Comparison of ENCODE assay signal across 13 mouse cellular contexts in genomic region chr2:68885766-68886496, GRCm38 (mm10). TPM values are rescaled to one million over a fixed set of nuclear protein-coding genes. Genes with fewer than 3 reads are reported as not detected.
DNase-seq lines count a peak whose midpoint lies in the region; ATAC-seq lines count a peak whose summit lies in the region.
"Had no signal": no experiment of that assay in that cellular context is flagged by ENCODE, and none has a peak within 500 bp of the region (broad histone marks: within the 10 kb centered on the region; RNA-seq: fewer than 3 reads in every experiment).

No protein-coding gene starts in this region.

- H3K9me3 ChIP-seq in hindbrain, embryonic 12.5 days (replicated peaks): no peaks in the 10 kb centered on the region
- no peaks in the 10 kb centered on the region for H3K9me3 ChIP-seq in hindbrain, embryonic 13.5 days
- no peaks in the 10 kb centered on the region for H3K9me3 ChIP-seq in limb, embryonic 10.5 days (replicated peaks)
- H3K9me3 ChIP-seq: liver, embryonic 15.5 days; neural tube, embryonic 13.5 days had no signal

- H3K9ac ChIP-seq in hindbrain, embryonic 12.5 days: no peak overlapping the region
- no peak overlapping the region for H3K9ac ChIP-seq in hindbrain, embryonic 13.5 days
- H3K9ac ChIP-seq: liver, embryonic 15.5 days; neural tube, embryonic 13.5 days had no signal

- H3K27me3 ChIP-seq in hindbrain, embryonic 12.5 days: no peaks in the 10 kb centered on the region
- H3K27me3 ChIP-seq in hindbrain, embryonic 13.5 days: no peaks in the 10 kb centered on the region
- no peaks in the 10 kb centered on the region for H3K27me3 ChIP-seq in limb, embryonic 10.5 days (ENCODE audit: low read depth, poor library complexity, severe bottlenecking)
- H3K27me3 ChIP-seq: CH12.LX; liver, embryonic 15.5 days; neural tube, embryonic 13.5 days had no signal

- no peak overlapping the region for H3K4me3 ChIP-seq in hindbrain, embryonic 12.5 days
- no peak overlapping the region for H3K4me3 ChIP-seq in hindbrain, embryonic 13.5 days
- no peak overlapping the region for H3K4me3 ChIP-seq in limb, embryonic 10.5 days
- H3K4me3 ChIP-seq: liver, embryonic 15.5 days; neural tube, embryonic 13.5 days had no signal

- no peaks in the 10 kb centered on the region for H3K36me3 ChIP-seq in hindbrain, embryonic 12.5 days
- no peaks in the 10 kb centered on the region for H3K36me3 ChIP-seq in hindbrain, embryonic 13.5 days
- H3K36me3 ChIP-seq in limb, embryonic 10.5 days: no peaks in the 10 kb centered on the region
- H3K36me3 ChIP-seq: liver, embryonic 15.5 days; neural tube, embryonic 13.5 days had no signal

- DNase-seq in 3134 (ENCODE audit: extremely low read depth, insufficient read length, low spot score): peak; percentile 38
- peak; percentile 61 for DNase-seq in embryo, embryonic 10.5 days (ENCODE audit: low spot score)
- peak; percentile 56 for DNase-seq in limb, embryonic 10.5 days (ENCODE audit: low spot score)
- no peak for DNase-seq in retina, embryonic 14.5 days (ENCODE audit: low spot score)
- no peak for DNase-seq in cerebellum, adult 9-11 months
- DNase-seq in thymus, postnatal 0 days (ENCODE audit: low spot score): no peak
- DNase-seq: adrenal gland, postnatal 36 days had no signal

- peaks cover 19% of the 10 kb centered on the region for H3K4me1 ChIP-seq in hindbrain, embryonic 12.5 days
- H3K4me1 ChIP-seq in hindbrain, embryonic 13.5 days (replicated peaks): peaks cover 22% of the 10 kb centered on the region
- peaks cover 19% of the 10 kb centered on the region for H3K4me1 ChIP-seq in limb, embryonic 10.5 days
- H3K4me1 ChIP-seq: liver, embryonic 15.5 days had no signal

- 0 out of 2 replicates have a peak, but pooled peaks have one; percentile 40 for ATAC-seq in hindbrain, embryonic 12.5 days (ENCODE audit: low FRiP score)
- ATAC-seq in hindbrain, embryonic 13.5 days (ENCODE audit: low FRiP score): no peak
- ATAC-seq: inflammation-experienced regulatory T-cells, adult 6 months had no signal

- H3K4me2 ChIP-seq in hindbrain, embryonic 12.5 days (replicated peaks): no peak overlapping the region
- no peak overlapping the region for H3K4me2 ChIP-seq in hindbrain, embryonic 13.5 days
- H3K4me2 ChIP-seq: liver, embryonic 15.5 days; neural tube, embryonic 13.5 days had no signal

- WGBS in hindbrain, embryonic 12.5 days: 41% methylated on average over 4 of the region's 4 CpGs
- WGBS in hindbrain, embryonic 13.5 days: 48% methylated on average over 4 of the region's 4 CpGs
- WGBS in limb, embryonic 10.5 days: 34% methylated on average over 4 of the region's 4 CpGs

- no peak overlapping the region for H3K27ac ChIP-seq in hindbrain, embryonic 12.5 days
- no peak overlapping the region for H3K27ac ChIP-seq in hindbrain, embryonic 13.5 days
- peak overlapping the region; percentile 66 for H3K27ac ChIP-seq in limb, embryonic 10.5 days
- H3K27ac ChIP-seq: liver, embryonic 15.5 days; neural tube, embryonic 13.5 days had no signal

RNA-seq across cellular contexts. Expression of gene Cers6, which starts 24.7 kb away (rescaled TPM):
- polyA plus RNA-seq in hindbrain, embryonic 12.5 days (2016; fragmentation: Nextera tagmentation; extraction: Ambion mirVana): 61.2 and 80.7 TPM in 2 replicates
- polyA plus RNA-seq in hindbrain, embryonic 13.5 days (2015; fragmentation: Nextera tagmentation; extraction: Ambion mirVana): 64.5 and 66.6 TPM in 2 replicates
- polyA plus RNA-seq in limb, embryonic 10.5 days (2016; fragmentation: Nextera tagmentation; extraction: Ambion mirVana): 25.4 and 25.6 TPM in 2 replicates
- 11.9 and 13.8 TPM in 2 replicates for polyA plus RNA-seq in thymus, postnatal 0 days (2015; fragmentation: Nextera tagmentation; extraction: Ambion mirVana)

Comparison
In these comparisons a context has a peak if more than half of its experiments do, and no peak if none do; other contexts are left out.
1. DNase-seq: peak in 3134 (single experiment), embryo, embryonic 10.5 days (single experiment) and limb, embryonic 10.5 days (single experiment); none in retina, embryonic 14.5 days (single experiment), cerebellum, adult 9-11 months (single experiment) and thymus, postnatal 0 days (single experiment).